10 mouse cellular contexts compared by ENCODE assay signal in the genomic region with DNA sequence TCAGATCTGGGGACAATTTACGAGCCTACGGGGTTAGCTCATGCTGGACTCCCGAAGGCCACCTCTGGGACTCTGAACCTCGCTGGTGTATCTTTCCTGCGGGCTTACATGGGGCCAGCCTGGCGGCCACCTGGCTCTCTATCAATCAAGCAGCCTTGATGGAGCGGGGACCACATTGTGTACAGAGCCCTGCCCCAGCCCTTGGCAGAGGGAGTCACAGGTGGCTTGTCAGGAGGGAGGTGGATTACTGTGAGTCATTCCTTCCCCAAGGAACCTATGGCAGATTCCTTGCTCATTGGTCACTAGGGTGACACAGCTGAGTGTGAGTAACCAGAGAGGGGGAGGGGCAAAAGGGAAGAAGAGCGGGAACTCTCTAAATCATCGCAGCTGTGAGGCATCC.
DNase-seq lines count a peak whose midpoint lies in the region; ATAC-seq lines count a peak whose summit lies in the region.
"Had no signal": no experiment of that assay in that cellular context is flagged by ENCODE, and none has a peak within 500 bp of the region (broad histone marks: within the 10 kb centered on the region; RNA-seq: fewer than 3 reads in every experiment).

No protein-coding gene starts in this region.

- H3K4me1 ChIP-seq in kidney, embryonic 14.5 days (ENCODE audit: control insufficient read depth, insufficient read depth, low read length) = 0 out of 2 replicates have a peak, but pooled peaks cover 3% of the 10 kb centered on the region
- 0 out of 2 replicates have a peak, but pooled peaks cover 5% of the 10 kb centered on the region for H3K4me1 ChIP-seq in intestine, embryonic 16.5 days (ENCODE audit: control insufficient read depth, insufficient read depth, low read length)
- H3K4me1 ChIP-seq in stomach, embryonic 16.5 days (ENCODE audit: control insufficient read depth, insufficient read depth, low read length) = peaks cover 8% of the 10 kb centered on the region; the same call in 1 of the 2 replicates
- no peaks in the 10 kb centered on the region for H3K4me1 ChIP-seq in hindbrain, embryonic 12.5 days
- H3K4me1 ChIP-seq: embryonic facial prominence, embryonic 15.5 days; liver, embryonic 13.5 days had no signal

- H3K9ac ChIP-seq in kidney, embryonic 14.5 days (ENCODE audit: low read depth, low read length) = no peak overlapping the region
- H3K9ac ChIP-seq in intestine, embryonic 16.5 days (ENCODE audit: low read depth, low read length) = no peak overlapping the region
- H3K9ac ChIP-seq in stomach, embryonic 16.5 days (ENCODE audit: low read length) = no peak overlapping the region
- no peak overlapping the region for H3K9ac ChIP-seq in hindbrain, embryonic 12.5 days
- H3K9ac ChIP-seq: embryonic facial prominence, embryonic 15.5 days; liver, embryonic 13.5 days had no signal

- no peak overlapping the region for H3K4me2 ChIP-seq in kidney, embryonic 14.5 days (replicated peaks; ENCODE audit: low read depth, low read length)
- H3K4me2 ChIP-seq in intestine, embryonic 16.5 days (ENCODE audit: low read depth, low read length) = no peak overlapping the region
- H3K4me2 ChIP-seq in stomach, embryonic 16.5 days (ENCODE audit: low read depth, low read length) = peak overlapping the region; percentile 34; the same call in 1 of the 2 replicates
- no peak overlapping the region for H3K4me2 ChIP-seq in hindbrain, embryonic 12.5 days (replicated peaks)
- H3K4me2 ChIP-seq: embryonic facial prominence, embryonic 15.5 days; liver, embryonic 13.5 days had no signal

- no peak overlapping the region for H3K4me3 ChIP-seq in kidney, embryonic 14.5 days (ENCODE audit: low read length)
- no peak overlapping the region for H3K4me3 ChIP-seq in intestine, embryonic 16.5 days (ENCODE audit: low read length)
- peak overlapping the region; percentile 14; the same call in 1 of the 2 replicates for H3K4me3 ChIP-seq in stomach, embryonic 16.5 days (replicated peaks; ENCODE audit: low read length)
- no peak overlapping the region for H3K4me3 ChIP-seq in hindbrain, embryonic 12.5 days
- H3K4me3 ChIP-seq: embryonic facial prominence, embryonic 15.5 days; liver, embryonic 13.5 days had no signal

- 62% methylated on average over 9 of the region's 9 CpGs for WGBS in kidney, embryonic 14.5 days
- WGBS in intestine, embryonic 16.5 days = 68% methylated on average over 9 of the region's 9 CpGs
- WGBS in stomach, embryonic 16.5 days = 51% methylated on average over 9 of the region's 9 CpGs
- WGBS in hindbrain, embryonic 12.5 days = 66% methylated on average over 9 of the region's 9 CpGs

- H3K9me3 ChIP-seq in kidney, embryonic 14.5 days (ENCODE audit: control insufficient read depth, low read length) = no peaks in the 10 kb centered on the region
- no peaks in the 10 kb centered on the region; the same call in 1 of the 2 replicates for H3K9me3 ChIP-seq in intestine, embryonic 16.5 days (ENCODE audit: control insufficient read depth, low read length)
- H3K9me3 ChIP-seq in stomach, embryonic 16.5 days (replicated peaks; ENCODE audit: control insufficient read depth, low read length) = no peaks in the 10 kb centered on the region
- no peaks in the 10 kb centered on the region for H3K9me3 ChIP-seq in hindbrain, embryonic 12.5 days (replicated peaks)
- H3K9me3 ChIP-seq: embryonic facial prominence, embryonic 15.5 days; liver, embryonic 13.5 days had no signal

- no peaks in the 10 kb centered on the region for H3K36me3 ChIP-seq in kidney, embryonic 14.5 days (ENCODE audit: control insufficient read depth, insufficient read depth, low read length)
- no peaks in the 10 kb centered on the region for H3K36me3 ChIP-seq in intestine, embryonic 16.5 days (ENCODE audit: control insufficient read depth, insufficient read depth, low read length)
- H3K36me3 ChIP-seq in stomach, embryonic 16.5 days (ENCODE audit: control insufficient read depth, insufficient read depth, low read length) = no peaks in the 10 kb centered on the region
- H3K36me3 ChIP-seq in hindbrain, embryonic 12.5 days = no peaks in the 10 kb centered on the region
- H3K36me3 ChIP-seq: embryonic facial prominence, embryonic 15.5 days; liver, embryonic 13.5 days had no signal

- DNase-seq in kidney, adult 18-20 months = no peak
- DNase-seq in urinary bladder, postnatal 14 days (ENCODE audit: low spot score) = peak; percentile 38
- DNase-seq in urinary bladder, adult 2 months (ENCODE audit: low spot score) = no peak
- DNase-seq in layer of hippocampus, postnatal 10 days (ENCODE audit: low spot score in 2 of 2) = no peak
- DNase-seq: liver, embryonic 13.5 days had no signal

- H3K27ac ChIP-seq in kidney, embryonic 14.5 days (ENCODE audit: low read depth, low read length) = no peak overlapping the region
- H3K27ac ChIP-seq in intestine, embryonic 16.5 days (ENCODE audit: low read length) = no peak overlapping the region
- H3K27ac ChIP-seq in stomach, embryonic 16.5 days (ENCODE audit: low read length) = peak overlapping the region; percentile 7; the same call in 1 of the 2 replicates
- H3K27ac ChIP-seq in hindbrain, embryonic 12.5 days = no peak overlapping the region
- H3K27ac ChIP-seq: embryonic facial prominence, embryonic 15.5 days; liver, embryonic 13.5 days had no signal

- H3K27me3 ChIP-seq in kidney, embryonic 14.5 days (ENCODE audit: control insufficient read depth, insufficient read depth, low read length) = no peaks in the 10 kb centered on the region
- H3K27me3 ChIP-seq in intestine, embryonic 16.5 days (replicated peaks; ENCODE audit: control insufficient read depth, insufficient read depth, low read length) = no peaks in the 10 kb centered on the region
- H3K27me3 ChIP-seq in stomach, embryonic 16.5 days (ENCODE audit: control insufficient read depth, insufficient read depth, low read length) = no peaks in the 10 kb centered on the region
- H3K27me3 ChIP-seq in hindbrain, embryonic 12.5 days = no peaks in the 10 kb centered on the region; the same call in 1 of the 2 replicates
- H3K27me3 ChIP-seq: embryonic facial prominence, embryonic 15.5 days; liver, embryonic 13.5 days had no signal

- ATAC-seq in kidney, embryonic 14.5 days (ENCODE audit: low FRiP score, low TSS enrichment) = peak; percentile 80
- ATAC-seq in intestine, embryonic 16.5 days = peak; percentile 74; the same call in 1 of the 2 replicates
- ATAC-seq in stomach, embryonic 16.5 days (ENCODE audit: insufficient read depth, low FRiP score) = peak; percentile 89
- no peak for ATAC-seq in hindbrain, embryonic 12.5 days (ENCODE audit: low FRiP score)
